Mouse (Mus musculus) small intestine, adult 2 months (tissue): ENCODE data around the gene Tgm1. TPM values are rescaled to one million over a fixed set of nuclear protein-coding genes. Genes with fewer than 3 reads are reported as not detected.
A peak's percentile ranks its signal among the peaks of the same experiment; 100 is the strongest.

Experiments used
- H3K27ac ChIP-seq: fragments of 200-500 bp; 2 replicates; pipeline ENCODE4 v1.5.1; 2012; ENCODE audit warnings: low read depth, low read length, control low read depth, inconsistent platforms; ENCODE audit not compliant: insufficient read depth
- H3K27me3 ChIP-seq: fragments of 200-500 bp; 2 replicates; pipeline ENCODE4 v1.6.1; 2012; ENCODE audit warnings: mild to moderate bottlenecking, moderate library complexity, low read length, inconsistent platforms; ENCODE audit not compliant: control insufficient read depth, insufficient read depth
- H3K36me3 ChIP-seq: fragments of 200-500 bp; 2 replicates; pipeline ENCODE4 v1.6.1; 2012; ENCODE audit warnings: mild to moderate bottlenecking, low read length, control low read depth, inconsistent platforms; ENCODE audit not compliant: control insufficient read depth, insufficient read depth
- H3K4me1 ChIP-seq: fragments of 200-500 bp; 2 replicates; pipeline ENCODE4 v1.6.1; 2012; ENCODE audit warnings: low read length, inconsistent platforms, mixed read lengths; ENCODE audit not compliant: control insufficient read depth, insufficient read depth, insufficient read length
- H3K4me3 ChIP-seq: fragments of 200-500 bp; 2 replicates; pipeline ENCODE4 v1.5.1; 2012; ENCODE audit warnings: low read depth, mild to moderate bottlenecking, control low read depth, inconsistent platforms, low read length, moderate library complexity
- CTCF ChIP-seq: fragments of 200-500 bp; IDR thresholded peaks from 2 replicates; pipeline ENCODE4 v1.5.1; 2012; ENCODE audit warnings: low read depth, mild to moderate bottlenecking, control low read depth, inconsistent platforms, low read length, moderate library complexity, mixed read lengths; ENCODE audit not compliant: insufficient replicate concordance, insufficient read length; ENCODE audit errors: extremely low read depth
- POLR2A ChIP-seq: fragments of 200-500 bp; IDR thresholded peaks from 2 replicates; pipeline ENCODE4 v1.6.1; 2012; ENCODE audit warnings: low read depth, mild to moderate bottlenecking, control low read depth, inconsistent platforms, low read length, moderate library complexity
- WGBS: fragments of 180-500 bp; shearing (Covaris S2); methylation state at CpG from one replicate; pipeline ENCODE4 v1.1.7; 2018; 5-methylcytosine and 5-hydroxymethylcytosine counted together
- polyA plus RNA-seq: library from polyadenylated mRNA; depleted of rRNA; stranded (reverse); fragments of >200 nt; gene quantifications from 2 replicates; pipeline ENCODE4 v1.2.3, GENCODE M21; 2012

The Tgm1 gene
- polyA plus RNA-seq, 1 experiment: 0.89 TPM

GRCm38 (mm10) chr14:55702761-55703160 lies 11.0 kb downstream of the Tgm1 start:
- TF ChIP-seq POLR2A: no peak
- 56% methylated on average over 6 of the region's 6 CpGs for WGBS
- no peaks in the 10 kb centered on the region for H3K36me3 ChIP-seq
- peaks cover 5% of the 10 kb centered on the region for H3K4me1 ChIP-seq
- no peak overlapping the region for H3K4me3 ChIP-seq
- H3K27me3 ChIP-seq: no peaks in the 10 kb centered on the region
- H3K27ac ChIP-seq: no peak overlapping the region

DNA sequence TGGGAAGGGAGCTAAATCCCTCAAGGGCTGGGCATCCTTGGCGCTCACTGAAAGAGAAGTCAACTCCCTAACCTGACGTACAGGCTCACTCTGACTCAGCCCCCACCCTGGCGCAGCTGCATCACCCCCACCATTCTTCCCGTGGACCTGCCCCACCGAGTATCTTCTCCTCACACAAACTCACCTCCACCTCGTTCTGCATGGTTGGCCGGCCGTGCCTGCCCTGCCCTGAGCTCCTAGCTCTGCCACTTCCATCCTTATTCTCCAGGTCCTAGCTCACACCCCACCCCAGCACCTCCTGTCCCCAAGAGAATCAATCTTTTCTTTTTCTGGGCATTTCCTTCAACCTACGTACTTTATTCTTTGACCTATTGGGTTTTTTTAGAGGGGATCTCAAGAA lies 12.6 kb downstream of the Tgm1 start:
- Histone ChIP-seq H3K27ac (no peak overlapping the region), H3K4me1 (peaks cover 5% of the 10 kb centered on the region), H3K27me3 (no peaks in the 10 kb centered on the region), H3K4me3 (no peak overlapping the region), H3K36me3 (no peaks in the 10 kb centered on the region)
- WGBS: 72% methylated on average over 9 of the region's 9 CpGs
- no peak for TF ChIP-seq CTCF
- no peak for TF ChIP-seq POLR2A

- H3K4me3 ChIP-seq: no peak overlapping the region
Observed at GRCm38 (mm10) chr14:55697226-55697625, 16.5 kb downstream of the Tgm1 start.

GRCm38 (mm10) chr14:55689433-55689832 lies 24.3 kb downstream of the Tgm1 start:
- H3K27me3 ChIP-seq: no peaks in the 10 kb centered on the region
- TF ChIP-seq POLR2A (no peak), CTCF (no peak)
- H3K4me3 ChIP-seq: no peak overlapping the region
- no peak overlapping the region for H3K27ac ChIP-seq
- no peaks in the 10 kb centered on the region for H3K4me1 ChIP-seq
- H3K36me3 ChIP-seq: no peaks in the 10 kb centered on the region
- WGBS: 73% methylated on average over 10 of the region's 10 CpGs

More at GRCm38 (mm10) chr14:55697226-55697625, 16.5 kb downstream of the Tgm1 start:
- no peaks in the 10 kb centered on the region for H3K4me1 ChIP-seq
- TF ChIP-seq POLR2A (no peak), CTCF (no peak)
- 80% methylated on average over 4 of the region's 4 CpGs for WGBS
- no peaks in the 10 kb centered on the region for H3K27me3 ChIP-seq
- H3K27ac ChIP-seq: no peak overlapping the region
- H3K36me3 ChIP-seq: no peaks in the 10 kb centered on the region

DNA sequence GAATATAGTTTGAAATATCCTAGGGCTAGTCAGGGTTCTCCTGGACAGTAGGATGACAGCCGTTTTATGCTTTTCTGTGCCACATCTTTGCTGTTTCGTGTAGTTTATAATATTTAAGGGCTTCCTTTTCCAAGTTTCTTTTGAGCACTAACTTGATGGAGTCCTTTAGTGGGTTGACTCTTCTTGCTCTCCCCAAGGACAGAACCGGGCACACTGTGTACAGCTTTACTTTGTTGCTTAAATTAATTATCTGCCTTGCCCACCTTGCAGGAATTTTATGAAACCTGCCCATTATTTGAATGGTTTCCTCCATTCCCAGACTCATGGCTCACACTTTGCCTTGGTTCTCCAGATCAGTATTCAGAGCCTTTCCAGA lies 31.6 kb downstream of the Tgm1 start:
- Histone ChIP-seq H3K4me1 (no peaks in the 10 kb centered on the region), H3K4me3 (peak overlapping the region; percentile 76), H3K36me3 (peaks cover 24% of the 10 kb centered on the region), H3K27me3 (no peaks in the 10 kb centered on the region), H3K27ac (peak overlapping the region; percentile 78)
- no peak for TF ChIP-seq POLR2A
- TF ChIP-seq CTCF: no peak
- 8% methylated on average over 3 of the region's 3 CpGs for WGBS

DNA sequence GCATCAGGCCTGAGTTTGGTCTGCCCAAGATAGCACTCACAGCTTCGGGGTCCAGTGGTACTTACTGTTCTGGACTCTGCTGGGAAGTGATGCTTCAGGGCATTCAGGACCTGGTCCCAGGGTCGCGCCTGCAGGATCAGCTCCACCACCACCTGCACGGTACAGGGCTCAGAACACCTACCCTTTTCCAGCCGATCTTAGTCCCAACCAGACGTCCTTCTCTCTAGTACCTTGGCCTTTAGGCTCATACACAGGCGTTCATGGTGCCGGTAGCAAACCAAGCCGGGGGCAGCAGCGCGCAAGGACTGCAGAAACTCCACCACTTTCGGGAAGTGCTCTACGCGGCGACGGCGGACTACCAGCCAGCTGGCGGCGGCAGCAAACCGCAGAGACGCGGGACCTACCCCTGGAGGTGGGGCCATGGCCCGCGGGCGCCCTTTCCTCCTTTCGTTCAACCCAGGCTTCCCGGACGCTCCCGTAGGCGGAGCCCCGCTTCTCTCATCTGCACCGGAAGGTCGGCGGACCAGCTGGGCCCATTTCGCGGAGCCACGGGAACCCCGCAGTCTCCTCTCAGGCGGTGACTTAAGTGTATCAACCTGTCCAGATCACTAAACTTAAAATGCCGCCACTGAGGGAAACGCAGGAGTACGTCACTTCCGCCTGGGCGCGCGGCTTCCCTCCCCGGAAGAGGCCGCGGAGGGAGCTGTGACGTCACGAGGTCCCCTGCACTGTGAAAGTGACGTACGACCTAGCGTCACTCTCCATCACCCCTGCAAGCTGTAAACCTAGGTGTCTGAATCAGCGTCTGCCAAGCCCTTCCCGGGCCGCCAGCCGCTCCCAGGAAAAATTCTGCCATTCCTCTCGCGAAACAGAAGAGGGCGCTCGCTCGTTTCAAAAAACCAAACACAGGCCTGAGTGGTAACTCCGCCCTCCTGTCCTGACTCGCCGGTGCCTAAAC lies 32.3 kb downstream of the Tgm1 start, which contains the start of gene Tinf2:
Tinf2 (minus strand) TSS at position 661 of the 958 bp plus-strand sequence.
- no peaks in the 10 kb centered on the region for H3K27me3 ChIP-seq
- H3K27ac ChIP-seq: peak within 1 kb of the TSS; percentile 78
- WGBS: under 1% methylated on average over 66 of the region's 66 CpGs
- peaks cover 31% of the 10 kb centered on the region for H3K36me3 ChIP-seq
- peak within 1 kb of the TSS; percentile 76 for H3K4me3 ChIP-seq
- H3K4me1 ChIP-seq: no peaks in the 10 kb centered on the region
- peak; percentile 85 for TF ChIP-seq CTCF
- TF ChIP-seq POLR2A: no peak; the same call in 1 of the 2 replicates

- Histone ChIP-seq H3K27ac (no peak overlapping the region), H3K4me1 (peaks cover 2% of the 10 kb centered on the region), H3K4me3 (no peak overlapping the region), H3K27me3 (no peaks in the 10 kb centered on the region), H3K36me3 (peaks cover 39% of the 10 kb centered on the region)
- TF ChIP-seq CTCF: no peak
- TF ChIP-seq POLR2A: no peak
- whole genome bisulfite sequencing: 78% methylated on average over 4 of the region's 4 CpGs
Observed at GRCm38 (mm10) chr14:55677615-55678014, 36.1 kb downstream of the Tgm1 start.
